In the genomic region with DNA sequence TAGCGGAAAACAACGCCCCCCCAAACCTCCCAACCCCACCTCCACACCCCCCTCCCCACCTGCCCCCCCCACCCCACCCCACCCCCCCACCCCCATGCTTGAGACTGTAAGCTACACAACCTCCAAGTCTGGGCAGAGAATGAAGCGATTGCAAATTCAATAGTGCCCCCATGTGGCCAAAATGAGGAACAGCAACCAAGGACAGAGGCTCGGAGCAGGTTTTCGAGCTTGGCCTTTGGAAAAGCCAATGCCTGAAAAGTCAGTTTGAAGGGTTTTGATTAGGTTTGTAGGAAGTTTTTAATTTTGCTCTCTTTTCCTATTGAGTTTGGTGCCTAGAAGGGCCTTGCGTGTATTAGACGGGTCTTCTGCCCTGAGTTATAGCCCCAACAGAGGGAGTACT, we compare ENCODE assay signal across 9 mouse cellular contexts. TPM values are rescaled to one million over a fixed set of nuclear protein-coding genes. Genes with fewer than 3 reads are reported as not detected.
DNase-seq lines count a peak whose midpoint lies in the region; ATAC-seq lines count a peak whose summit lies in the region.
"Had no signal": no experiment of that assay in that cellular context is flagged by ENCODE, and none has a peak within 500 bp of the region (broad histone marks: within the 10 kb centered on the region; RNA-seq: fewer than 3 reads in every experiment).

No protein-coding gene starts in this region.

- no peak overlapping the region for H3K9ac ChIP-seq in kidney, embryonic 15.5 days
- H3K9ac ChIP-seq: embryonic facial prominence, embryonic 13.5 days had no signal

- H3K4me3 ChIP-seq in kidney, embryonic 15.5 days (replicated peaks), result no peak overlapping the region
- H3K4me3 ChIP-seq: embryonic facial prominence, embryonic 13.5 days had no signal

- no peaks in the 10 kb centered on the region for H3K36me3 ChIP-seq in kidney, embryonic 15.5 days
- H3K36me3 ChIP-seq: embryonic facial prominence, embryonic 13.5 days had no signal

- no peak for ATAC-seq in kidney, embryonic 15.5 days (replicated peaks; ENCODE audit: low FRiP score)

- H3K27ac ChIP-seq in kidney, embryonic 15.5 days, result no peak overlapping the region
- H3K27ac ChIP-seq: embryonic facial prominence, embryonic 13.5 days had no signal

- peak; percentile 33 for DNase-seq in kidney, adult 11 months
- peak; percentile 72 for DNase-seq in CD4-positive, CD25-positive, alpha-beta regulatory T cell, adult 2 months (ENCODE audit: low read depth, low spot score)
- peak; percentile 61 for DNase-seq in adrenal gland, adult 2 months
- DNase-seq in embryo, embryonic 11 days, result peak; percentile 68
- DNase-seq in kidney, adult 8-10 months, result peak; percentile 53
- DNase-seq in lung, postnatal 10 days, result peak; percentile 74
- DNase-seq in thymus, postnatal 25 days, result peak; percentile 51

- H3K4me1 ChIP-seq in kidney, embryonic 15.5 days, result peaks cover 7% of the 10 kb centered on the region

- no peaks in the 10 kb centered on the region for H3K9me3 ChIP-seq in kidney, embryonic 15.5 days (replicated peaks)
- H3K9me3 ChIP-seq: embryonic facial prominence, embryonic 13.5 days had no signal

- WGBS in kidney, embryonic 15.5 days, result 11% methylated on average over 7 of the region's 7 CpGs

- no peak overlapping the region for H3K4me2 ChIP-seq in kidney, embryonic 15.5 days
- H3K4me2 ChIP-seq: embryonic facial prominence, embryonic 13.5 days had no signal

- H3K27me3 ChIP-seq in kidney, embryonic 15.5 days, result no peaks in the 10 kb centered on the region

RNA-seq across cellular contexts. Expression of a gene that starts 49.4 kb away (rescaled TPM):
- polyA plus RNA-seq in kidney, embryonic 15.5 days (2015; fragmentation: Nextera tagmentation; extraction: Ambion mirVana), result 5.2 and 6.3 TPM in 2 replicates
- total RNA-seq in adrenal gland, adult 2 months (2021), result 10 to 100 TPM; 14.9 to 22.7 TPM
- polyA plus RNA-seq in adrenal gland, adult 2 months (2012; rRNA removed), result 38.8 and 42.9 TPM in 2 replicates

RNA-seq across cellular contexts. Expression of a gene that starts 53.5 kb away (rescaled TPM):
- 19.5 and 20.4 TPM in 2 replicates for polyA plus RNA-seq in kidney, embryonic 15.5 days (2015; fragmentation: Nextera tagmentation; extraction: Ambion mirVana)
- total RNA-seq in adrenal gland, adult 2 months (2021), result 10 to 100 TPM; 16.9 to 17.2 TPM
- polyA plus RNA-seq in adrenal gland, adult 2 months (2012; rRNA removed), result 1.8 and 2.9 TPM in 2 replicates
